Mouse (Mus musculus) layer of hippocampus, postnatal 14 days (tissue): Measurements from ENCODE around the gene Stard9. TPM values are rescaled to one million over a fixed set of nuclear protein-coding genes. Genes with fewer than 3 reads are reported as not detected.
"Not testable (repeated sequence)": the region's sequence is repeated elsewhere in the genome, so short reads cannot be mapped to it uniquely, and the experiment has no call there.

Source experiments
- DNase-seq, 2 experiments: peaks; one replicate each; pipeline ENCODE4 v3.0.0; 2021 to 2022; ENCODE audit warnings: low spot score in 2 of 2, mixed read lengths in 1 of 2
- total RNA-seq, 2 experiments: library from RNA; stranded (reverse); gene quantifications; 2 replicates each; pipeline ENCODE4 v1.2.3; 2021

The Stard9 gene
- total RNA-seq, 2 experiments from 2014 or later: 10.4 to 11.0 TPM

DNA sequence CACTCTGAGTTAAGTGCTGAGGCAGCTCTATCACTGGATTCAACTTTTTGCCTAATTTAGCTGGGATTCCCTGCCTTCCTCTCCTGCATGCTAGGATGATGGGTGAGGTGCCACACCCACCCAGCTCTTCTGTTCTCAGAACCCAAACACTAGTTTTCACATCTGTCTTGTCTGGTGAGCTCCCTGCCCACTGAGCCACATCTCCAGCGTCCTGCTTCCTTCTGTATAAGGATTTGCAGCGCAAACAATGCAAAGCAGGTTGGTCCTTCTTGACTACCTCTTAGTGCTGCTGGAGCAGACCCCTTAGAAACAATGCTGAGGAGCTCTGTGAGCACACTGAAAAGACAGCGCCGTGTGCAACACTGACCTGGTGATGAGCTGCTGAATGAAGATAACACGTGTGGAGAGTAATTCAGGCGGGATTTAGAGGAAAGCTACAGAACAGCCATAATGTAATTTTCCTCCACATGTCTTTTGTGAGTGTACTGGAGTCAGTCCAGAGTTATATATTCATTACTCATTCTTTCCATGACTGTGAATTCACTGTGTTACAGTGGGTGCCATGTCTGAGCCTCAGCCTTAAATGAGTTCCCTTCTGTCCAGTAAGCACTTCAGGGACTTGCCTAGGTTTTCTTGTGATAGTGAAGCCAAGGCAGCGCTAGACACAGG lies 23.5 kb downstream of the Stard9 start:
- no peak for DNase-seq

DNA sequence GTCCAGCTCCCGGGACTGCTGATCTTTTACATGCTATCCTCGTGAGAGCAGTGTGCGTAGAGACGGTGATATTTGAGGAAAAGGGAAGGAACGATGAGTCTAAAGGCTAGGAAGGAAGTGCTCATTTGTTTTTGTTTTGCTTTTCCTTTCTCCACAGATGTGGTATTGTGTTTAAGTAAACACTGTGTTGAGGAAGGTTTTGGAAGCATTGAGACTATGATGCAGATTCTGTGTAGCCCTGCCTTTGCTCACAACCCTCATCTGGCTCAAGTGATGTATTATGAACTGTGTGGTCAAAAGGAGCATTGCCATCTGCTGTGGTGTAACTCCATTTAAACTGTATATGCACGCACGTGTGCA lies 24.0 kb downstream of the Stard9 start:
- DNase-seq: no peak

DNA sequence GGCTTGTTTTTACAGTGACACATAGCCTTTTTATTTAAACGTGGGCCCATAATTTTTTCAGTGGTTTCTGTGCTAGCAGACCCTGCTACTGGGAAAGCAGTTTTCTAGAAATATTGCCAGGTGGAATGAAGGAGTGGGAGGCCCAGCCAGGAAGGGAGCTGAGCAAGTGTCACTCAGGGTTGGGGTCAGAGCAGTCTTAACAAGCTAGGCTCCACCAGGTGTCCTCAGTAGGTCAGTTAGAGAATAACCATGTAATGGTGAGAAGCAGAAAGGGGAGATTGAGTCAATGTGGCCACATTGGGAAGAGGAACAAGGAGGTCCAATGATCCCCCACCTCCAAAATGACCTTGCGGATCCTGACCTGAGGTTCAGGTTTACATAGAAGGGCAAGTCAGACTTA lies 25.8 kb downstream of the Stard9 start:
- DNase-seq: no peak

DNA sequence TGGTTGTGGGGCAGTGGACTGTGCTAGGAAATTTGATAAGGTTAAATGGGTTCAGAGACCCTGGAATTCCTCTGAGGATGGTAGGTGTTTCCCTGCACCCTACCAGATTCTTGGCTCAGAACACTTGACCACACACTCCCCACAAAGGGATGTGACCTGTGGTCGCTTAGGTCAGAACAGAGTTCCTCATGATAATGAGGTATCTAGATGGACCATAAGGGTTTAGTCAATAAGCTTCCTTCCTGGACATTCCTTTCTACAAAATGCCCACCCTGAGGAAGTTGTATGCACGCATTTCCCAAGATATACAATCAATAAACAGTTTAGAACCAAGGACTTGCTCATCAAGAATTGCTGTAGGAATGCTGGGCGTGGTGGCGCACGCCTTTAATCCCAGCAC lies 27.0 kb downstream of the Stard9 start:
- DNase-seq: no peak

DNA sequence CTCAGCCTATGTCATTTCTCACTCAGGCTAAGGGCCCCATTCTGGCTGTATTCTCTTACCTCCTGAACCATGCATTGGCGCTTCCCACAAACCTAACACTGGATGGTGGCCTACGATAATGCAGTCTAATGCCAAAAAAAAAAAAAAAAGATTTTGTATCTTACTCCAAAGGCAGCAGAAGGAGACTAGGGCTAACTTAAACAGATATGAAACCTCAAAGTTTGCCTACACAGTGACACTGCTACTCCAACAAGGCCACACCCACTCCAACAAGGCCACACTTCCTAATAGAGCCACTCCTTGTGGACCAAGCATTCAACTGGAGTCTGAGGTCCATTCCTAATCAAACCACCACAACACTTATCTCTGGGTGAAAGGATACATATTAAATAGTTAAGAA lies 27.8 kb downstream of the Stard9 start:
- DNase-seq: no peak

DNA sequence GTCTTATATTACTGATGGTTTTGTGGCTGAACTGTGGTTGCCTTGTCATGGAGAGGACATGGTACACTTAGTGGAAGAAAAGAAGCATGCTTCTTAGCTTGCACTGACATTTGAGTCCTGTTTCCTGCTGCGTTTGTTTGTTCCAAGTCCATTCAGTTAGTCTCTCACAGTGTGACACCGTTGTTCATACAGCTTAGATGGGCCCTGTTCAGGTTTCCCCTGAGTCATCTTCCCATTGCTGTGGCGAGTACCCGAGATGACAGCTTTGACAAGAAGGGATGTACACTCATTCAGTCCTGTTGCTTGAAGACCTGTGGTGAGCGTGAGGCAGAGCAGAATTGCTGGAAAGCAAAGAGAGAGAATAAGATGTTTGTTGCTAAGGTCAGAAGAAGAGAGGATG lies 29.6 kb downstream of the Stard9 start:
- DNase-seq: no peak

DNA sequence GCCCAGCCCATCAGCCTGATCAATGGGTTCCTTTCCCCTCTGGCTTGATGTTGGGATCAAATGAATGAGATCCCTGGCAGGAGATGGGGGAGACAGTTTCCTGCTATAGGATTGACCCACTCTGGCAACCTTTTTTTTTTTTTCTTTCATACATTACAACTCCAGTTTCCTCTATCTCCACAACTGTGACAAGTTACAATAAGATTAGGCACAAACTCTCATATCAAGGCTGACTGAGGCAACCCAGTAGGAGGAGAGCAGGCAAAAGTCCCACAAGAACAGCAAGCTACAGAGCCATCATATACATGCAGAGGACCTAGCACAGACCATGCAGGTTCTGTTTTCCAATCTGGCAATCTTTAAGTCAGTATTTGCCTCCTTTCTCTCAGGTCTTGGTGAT lies 30.4 kb downstream of the Stard9 start:
- no peak for DNase-seq

DNA sequence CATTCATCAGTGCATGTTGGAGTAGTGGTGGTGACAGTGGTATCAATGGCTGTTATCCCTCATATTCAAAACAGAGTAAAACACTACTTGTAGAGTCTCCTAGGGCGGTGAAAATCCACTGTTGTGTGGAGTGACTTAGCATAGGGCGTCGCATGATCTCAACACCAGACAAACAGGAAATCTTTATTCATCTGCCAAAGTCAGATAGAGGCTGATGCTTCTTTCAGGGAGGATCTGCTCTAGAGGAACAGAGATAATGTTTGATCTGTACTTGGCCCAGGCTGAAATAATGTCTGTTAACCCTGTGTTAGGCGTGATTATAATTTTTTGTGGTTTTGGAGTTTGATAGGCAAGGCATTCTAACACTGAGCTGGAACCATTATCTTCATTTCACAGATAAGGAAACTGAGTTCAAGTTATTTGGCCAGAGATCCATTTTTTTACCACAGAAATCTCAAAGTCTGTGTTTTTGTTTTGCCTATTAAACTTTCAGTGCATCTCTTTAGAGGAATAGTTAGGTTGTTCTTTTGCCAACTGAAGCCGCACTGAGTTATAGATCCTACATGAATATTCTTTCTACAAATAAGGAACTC lies 31.7 kb downstream of the Stard9 start:
- DNase-seq: no peak

DNA sequence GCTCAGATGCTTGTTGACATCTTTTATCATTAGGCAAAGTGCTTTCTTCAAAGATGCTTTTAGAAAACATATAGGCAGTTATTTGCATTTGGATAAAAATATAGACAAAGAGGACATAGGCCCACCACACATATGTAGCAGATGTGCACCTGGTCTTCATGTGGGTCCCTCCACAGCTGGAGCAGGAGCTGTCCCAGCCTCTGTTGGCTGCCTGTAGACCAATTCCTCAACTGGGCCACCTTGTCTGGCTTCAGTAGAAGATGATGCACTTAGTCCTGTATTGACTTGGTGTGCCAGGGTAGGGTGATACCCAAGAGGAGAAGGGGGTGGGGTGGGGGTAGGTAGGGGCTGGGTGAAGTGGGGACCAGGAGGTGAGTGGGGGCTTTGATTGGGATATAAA lies 33.8 kb downstream of the Stard9 start:
- DNase-seq: no peak

DNA sequence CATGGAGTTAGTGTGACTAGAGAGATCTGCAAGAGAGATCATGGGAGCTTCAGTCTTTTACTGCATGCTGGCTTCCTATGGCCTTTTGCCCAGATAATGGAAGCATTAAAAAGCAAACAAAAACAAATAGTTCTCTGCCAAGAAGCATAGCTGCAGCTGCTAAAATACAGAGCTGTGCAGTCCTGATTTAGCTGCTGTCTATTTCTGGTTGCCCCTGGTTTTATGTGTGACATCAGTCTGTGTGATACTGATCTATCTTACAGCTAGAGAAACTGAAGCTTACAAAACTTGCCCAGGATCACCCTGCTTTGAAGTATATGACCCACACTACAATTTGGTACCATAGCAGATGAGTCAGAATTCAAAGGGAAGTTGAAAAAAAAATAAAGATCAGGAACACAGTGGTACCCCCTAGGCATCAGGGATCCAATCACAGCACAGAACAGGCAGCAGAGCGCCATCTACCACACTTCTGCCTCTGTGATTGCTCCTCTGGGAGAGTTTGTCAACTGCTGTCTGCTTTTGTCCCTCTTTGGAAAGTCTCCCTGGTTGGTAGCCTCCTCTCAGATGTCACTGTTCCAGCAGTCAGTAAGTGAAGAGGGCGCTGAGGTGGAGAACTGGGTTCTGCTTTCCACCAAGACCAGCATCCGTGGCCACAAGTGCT lies 34.7 kb downstream of the Stard9 start:
- DNase-seq: peak in 1 of 2 experiments; percentile 13

DNA sequence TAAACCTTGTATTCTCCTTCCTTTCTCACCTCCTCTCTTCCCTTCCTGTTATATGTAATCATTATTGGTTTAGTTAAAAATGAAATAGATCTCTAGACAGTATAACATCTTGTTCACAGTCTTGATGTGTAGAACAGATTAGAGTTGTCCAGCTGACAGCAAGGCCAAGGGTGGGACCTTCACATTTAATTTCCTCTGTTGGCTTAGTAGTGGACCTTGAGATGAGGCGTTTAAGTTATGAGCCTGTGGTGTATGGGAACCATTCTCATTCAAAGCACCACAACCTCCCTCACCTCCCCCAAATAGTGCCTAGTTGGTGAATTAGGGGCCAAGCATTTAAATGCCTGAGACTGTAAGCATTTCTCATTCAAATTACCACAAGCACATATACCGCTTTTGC lies 38.5 kb downstream of the Stard9 start:
- DNase-seq: no peak

DNA sequence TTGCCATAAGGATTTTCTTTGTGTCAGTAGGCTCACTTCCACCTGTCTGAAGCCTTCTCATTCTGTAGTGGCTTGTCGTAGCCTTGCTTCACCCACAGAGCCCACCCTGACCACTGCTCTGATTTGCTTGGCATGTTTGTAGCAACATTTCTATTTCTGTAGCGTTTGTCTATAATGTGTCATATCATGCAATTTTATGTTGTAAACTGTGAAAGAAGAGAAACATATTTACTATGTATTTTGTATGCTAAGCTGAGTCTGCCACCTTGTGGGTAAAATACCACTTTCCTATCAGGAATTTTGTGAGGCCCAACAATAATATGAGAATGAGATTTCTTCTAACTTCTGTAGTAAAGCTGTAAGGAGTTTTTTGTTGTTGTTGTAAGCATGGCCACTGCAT lies 41.3 kb downstream of the Stard9 start:
- no peak for DNase-seq

DNA sequence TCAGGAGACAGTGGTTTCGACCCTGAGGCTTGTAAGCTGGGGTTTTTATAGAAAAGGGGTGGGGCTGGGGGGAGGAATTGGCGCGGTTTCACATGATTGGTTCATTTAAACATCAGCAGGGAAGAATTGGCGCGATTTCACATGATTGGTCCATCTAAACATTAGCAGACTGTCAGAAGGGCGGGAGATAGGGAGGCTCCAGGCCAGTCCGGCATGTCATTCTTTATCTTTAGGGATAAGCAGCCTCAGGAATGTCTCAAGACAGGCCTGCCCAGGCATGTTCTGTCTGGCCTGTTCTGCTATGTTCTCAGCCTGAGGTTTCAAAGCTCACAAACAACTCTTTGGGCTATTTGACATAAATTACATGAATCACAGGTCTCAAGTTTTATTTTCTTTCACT lies 52.2 kb downstream of the Stard9 start:
- DNase-seq: not testable (repeated sequence)

DNA sequence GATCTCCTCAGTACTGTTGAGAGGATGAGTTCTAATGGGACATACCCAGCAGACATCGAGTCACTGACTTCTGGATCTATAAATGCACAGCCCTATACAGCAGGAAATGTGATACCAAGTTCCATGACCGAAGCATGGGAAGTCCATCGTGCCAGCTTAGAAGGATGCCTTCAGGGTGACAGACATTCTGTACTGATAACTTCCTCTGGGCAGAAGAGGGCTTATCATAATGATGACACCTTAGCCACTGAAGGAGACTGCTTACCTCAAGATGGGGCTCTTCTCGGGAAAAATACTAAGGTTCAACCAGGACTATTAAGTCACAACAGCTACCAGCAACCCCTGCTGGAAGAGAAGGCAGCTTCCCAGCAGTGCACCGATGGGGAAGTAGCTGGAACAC lies 68.8 kb downstream of the Stard9 start:
- no peak for DNase-seq

DNA sequence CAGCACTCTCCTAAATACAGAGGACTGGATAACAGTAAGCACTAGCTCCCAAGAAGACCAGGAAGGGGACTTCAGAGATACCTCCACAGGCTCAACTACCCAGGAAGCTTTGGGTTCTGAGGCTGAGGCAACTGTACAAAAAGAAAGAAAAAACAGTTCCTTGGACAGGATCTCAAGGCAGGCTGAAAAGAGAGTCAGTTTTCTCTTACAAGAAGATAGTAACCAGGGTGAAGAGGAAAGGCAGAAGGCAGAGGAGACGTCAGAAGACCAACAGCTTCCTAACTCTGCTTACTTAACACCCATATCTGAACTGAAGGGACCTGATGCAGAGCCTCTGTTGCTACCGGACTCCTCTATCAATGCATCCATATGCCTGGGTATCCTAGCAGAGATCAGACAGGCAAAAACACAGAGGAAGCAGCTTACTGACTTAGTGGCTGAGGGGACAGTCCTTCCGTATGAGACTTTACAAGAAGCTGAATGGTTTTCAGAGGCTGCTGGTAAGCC lies 71.5 kb downstream of the Stard9 start:
- no peak for DNase-seq

DNA sequence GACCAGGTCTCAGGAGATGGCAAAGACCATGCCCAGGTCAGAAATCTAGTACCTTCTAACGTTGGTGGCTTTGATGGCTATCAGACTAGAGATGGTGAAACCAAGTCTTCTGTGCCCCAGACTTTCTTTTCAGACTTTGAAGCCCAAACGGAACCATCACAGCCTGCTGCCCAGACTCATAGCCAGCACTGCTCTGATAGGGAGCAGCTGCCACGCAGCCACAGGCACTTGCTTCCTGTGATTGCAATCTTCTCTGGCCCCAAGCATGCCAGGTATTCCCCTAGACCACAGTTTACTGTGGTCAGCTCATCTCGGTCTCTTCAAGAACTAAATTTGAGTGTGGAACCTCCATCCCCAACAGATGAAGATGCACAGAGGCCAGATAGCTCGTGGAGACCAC lies 73.8 kb downstream of the Stard9 start:
- no peak for DNase-seq

DNA sequence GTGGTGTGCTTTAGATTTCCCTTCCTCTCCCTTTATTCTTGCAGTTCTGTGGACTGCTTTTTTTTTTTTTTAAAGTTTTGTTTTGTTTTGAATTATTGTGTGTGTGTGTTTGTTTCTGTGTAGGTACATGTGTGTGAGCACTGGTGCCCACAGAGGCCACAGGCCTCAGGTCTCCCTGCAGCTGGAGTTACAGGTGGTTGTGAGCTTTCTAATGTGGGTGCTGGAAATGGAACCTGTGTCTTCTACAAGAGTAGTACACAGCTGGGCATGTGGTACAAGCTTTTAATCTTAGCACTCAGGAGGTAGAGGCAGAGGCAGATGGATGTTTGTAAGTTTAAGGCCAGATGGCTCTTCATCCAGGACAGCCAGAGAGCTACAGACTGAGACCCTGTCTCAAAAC lies 78.1 kb downstream of the Stard9 start:
- no peak for DNase-seq

DNA sequence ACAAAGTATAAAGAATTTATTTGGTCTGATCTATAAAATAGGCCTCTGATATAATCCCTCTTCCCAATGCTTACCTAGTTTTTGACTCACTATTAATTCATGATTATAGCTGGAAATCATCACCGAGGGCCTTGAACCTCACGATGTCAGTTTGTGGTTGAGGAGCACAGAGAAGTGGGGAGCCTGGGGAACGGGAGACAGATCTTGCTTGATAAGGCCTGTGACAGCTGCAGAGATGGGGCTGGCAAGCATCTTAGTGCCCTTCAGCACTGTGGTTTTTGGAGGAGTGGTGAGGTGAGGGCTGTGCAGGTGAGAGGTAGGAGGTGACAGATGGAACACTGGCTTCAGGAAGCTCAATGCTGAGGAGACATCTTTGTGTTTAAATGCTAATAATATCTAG lies 81.2 kb downstream of the Stard9 start:
- no peak for DNase-seq

DNA sequence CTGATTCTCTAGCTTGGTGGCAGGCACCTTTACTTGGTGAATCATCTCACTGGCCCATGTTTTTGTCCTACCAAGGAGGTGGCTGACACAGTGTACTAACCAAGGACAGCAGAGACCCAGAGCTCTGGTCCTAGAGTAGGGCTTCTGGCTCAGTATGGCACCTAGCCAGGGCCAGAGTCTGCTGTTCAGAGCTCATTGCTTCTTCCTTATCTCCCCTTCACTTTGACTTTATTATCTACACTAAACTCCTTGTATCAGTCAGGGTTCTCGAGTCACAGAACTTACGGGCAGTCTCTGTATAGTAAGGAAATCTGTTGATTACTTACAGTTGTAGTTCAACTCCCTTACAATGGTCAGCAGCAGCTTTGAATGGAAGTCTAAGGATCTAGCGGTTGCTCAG lies 82.0 kb downstream of the Stard9 start:
- no peak for DNase-seq

DNA sequence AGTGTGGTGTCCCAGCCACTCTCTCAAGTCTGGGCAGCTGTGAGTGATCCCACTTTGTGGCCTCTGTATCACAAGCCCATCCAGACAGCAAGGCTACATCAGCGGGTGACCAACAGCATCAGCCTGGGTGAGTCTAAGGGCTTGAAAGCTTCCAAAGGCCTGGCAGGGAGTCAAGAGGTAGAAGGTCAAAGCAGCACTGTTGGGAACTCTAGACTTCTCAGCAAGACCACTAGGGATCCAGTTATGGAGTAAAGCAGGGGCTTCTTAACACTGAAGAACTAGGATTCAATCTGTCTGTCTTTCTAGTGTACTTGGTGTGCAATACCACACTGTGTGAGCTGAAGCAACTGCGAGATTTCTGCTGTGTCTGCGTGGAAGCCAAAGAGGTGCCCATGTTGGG lies 84.5 kb downstream of the Stard9 start:
- DNase-seq: no peak

DNA sequence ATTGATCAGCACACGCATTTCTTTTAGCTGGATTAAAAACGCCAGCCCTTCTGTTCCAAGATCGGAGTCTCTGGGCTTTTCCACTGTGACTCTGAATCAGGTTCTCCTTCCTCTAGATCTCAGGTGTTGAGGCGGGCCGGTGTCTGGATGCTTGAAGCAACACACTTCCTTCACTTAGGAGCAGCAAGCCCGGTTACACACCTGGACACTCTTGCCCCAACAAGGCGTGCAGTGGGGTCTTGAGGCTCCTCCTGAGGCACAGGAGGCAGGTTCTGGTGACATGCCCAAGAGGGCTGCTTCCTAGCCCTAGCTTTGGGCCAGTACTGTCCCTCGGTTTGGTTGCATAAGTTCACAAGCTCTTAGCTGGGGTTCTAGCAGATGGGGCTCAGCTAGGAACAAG lies 89.6 kb downstream of the Stard9 start:
- no peak for DNase-seq

DNA sequence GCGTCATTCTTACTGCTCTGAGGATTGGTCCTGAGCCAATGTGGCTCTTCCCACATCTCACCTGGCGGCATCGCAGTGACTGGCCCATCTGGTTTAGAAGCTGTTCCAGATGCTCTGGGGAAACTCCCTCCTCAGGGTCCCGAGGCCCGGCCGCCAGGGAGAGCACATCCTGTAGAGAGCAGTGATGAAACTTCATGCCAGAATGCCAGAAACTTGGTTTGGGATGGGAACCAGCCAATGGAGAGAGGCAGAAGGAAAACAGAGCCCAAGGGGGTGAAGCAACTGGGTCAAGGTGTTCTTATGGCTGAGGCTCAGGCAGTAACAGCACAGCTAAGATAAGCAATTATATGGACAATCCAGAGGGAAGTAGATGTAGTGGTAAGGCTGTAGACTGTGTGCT lies 91.9 kb downstream of the Stard9 start:
- DNase-seq: no peak

DNA sequence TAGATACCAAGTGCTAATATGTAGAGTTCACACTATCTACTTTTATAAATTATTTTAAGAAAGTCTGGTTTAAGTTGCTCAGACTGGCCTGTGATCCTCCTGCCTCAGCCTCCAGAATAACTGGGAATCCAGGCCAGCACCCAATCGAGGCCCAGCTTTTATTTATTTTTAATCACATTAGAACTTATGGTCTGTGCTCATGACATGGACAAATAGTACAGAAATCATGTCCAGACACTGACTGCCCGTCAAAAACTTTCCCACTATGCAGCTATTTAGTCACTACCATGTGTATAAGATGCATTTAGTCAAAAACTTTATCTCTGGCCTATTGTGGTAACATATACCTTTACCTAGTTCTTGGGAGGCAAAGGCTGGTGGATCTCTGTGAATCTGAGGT lies 93.0 kb downstream of the Stard9 start:
- no peak for DNase-seq
